Mouse (Mus musculus) embryonic fibroblast, embryonic 13.5 days (primary cell): Measurements from ENCODE around the gene Hjurp.

ENCODE experiments used
- CTCF ChIP-seq: IDR thresholded peaks from 2 replicates; pipeline ENCODE4 v1.5.1; 2011; ENCODE audit warnings: mild to moderate bottlenecking, control low read depth, low read length, moderate library complexity, borderline replicate concordance; ENCODE audit not compliant: insufficient read depth
- POLR2A ChIP-seq: IDR thresholded peaks from 2 replicates; pipeline ENCODE4 v1.6.1; 2011; ENCODE audit warnings: low read depth, mild to moderate bottlenecking, control low read depth, low read length, moderate library complexity

DNA sequence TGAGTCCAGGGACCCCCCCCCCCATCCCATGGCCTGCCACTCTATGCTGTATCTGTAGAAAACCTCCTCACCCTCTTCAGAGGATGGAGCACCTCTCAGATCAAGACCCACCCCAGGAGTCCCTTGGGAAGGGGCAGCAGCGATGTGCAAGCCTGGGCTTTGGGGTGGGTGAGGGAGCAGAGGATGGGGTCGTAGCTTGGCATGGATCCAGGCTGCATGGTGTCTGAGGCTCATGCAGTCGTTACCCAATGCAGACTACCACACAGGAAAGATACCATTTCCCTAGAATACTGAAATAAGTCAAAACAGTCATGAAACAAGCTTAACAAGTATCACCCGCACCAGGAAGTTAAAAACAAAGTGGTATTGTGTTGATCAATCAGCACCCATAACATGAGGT, 28.8 kb downstream of the Hjurp start:
- no peak for TF ChIP-seq CTCF
- TF ChIP-seq POLR2A = no peak
